Mouse (Mus musculus) erythroid progenitor cell, adult 5-6 weeks (primary cell): ENCODE data around the gene Dpp8. TPM values are rescaled to one million over a fixed set of nuclear protein-coding genes. Genes with fewer than 3 reads are reported as not detected.
A peak's percentile ranks its signal among the peaks of the same experiment; 100 is the strongest.
"Not testable (repeated sequence)": the region's sequence is repeated elsewhere in the genome, so short reads cannot be mapped to it uniquely, and the experiment has no call there.

ENCODE experiments used
- ATAC-seq: replicated peaks from 2 replicates; pipeline ENCODE4 v1.8.0; 2016; ENCODE audit warnings: moderate number of reproducible peaks, mild to moderate bottlenecking, moderate TSS enrichment, inconsistent platforms; ENCODE audit not compliant: poor library complexity, low FRiP score, severe bottlenecking
- total RNA-seq, 2 experiments: library from RNA; stranded (forward) in 1 of 2; stranded (reverse) in 1 of 2; fragments of 150-400 nt in 1 of 2; fragments of 186-747, 209-891 nt in 1 of 2; gene quantifications; 2 replicates each; pipeline versions ENCODE4 v1.2.3 to v1.2.4; 2015 to 2017; ENCODE audit warnings: low replicate concordance in 2 of 2

The Dpp8 gene
- total RNA-seq, 2 experiments from 2014 or later = 82.6 to 110 TPM

DNA sequence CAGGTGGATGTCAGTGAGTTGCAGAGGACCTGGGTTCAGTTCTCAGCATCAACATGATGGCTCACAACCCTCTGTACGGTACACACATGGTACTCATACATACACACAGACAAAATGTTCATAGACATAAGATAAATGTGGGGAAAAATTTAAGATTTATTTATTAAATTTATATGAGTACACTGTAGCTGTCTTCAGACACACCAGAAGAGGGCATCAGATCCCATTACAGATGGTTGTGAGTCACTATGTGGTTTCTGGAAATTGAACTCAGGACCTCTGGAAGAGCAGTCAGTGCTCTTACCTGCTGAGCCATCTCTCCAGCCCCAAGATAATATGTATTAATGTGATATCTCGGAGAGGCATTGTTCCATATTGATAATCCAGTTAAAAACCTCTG, 47.9 kb downstream of the Dpp8 start:
- not testable (repeated sequence) for ATAC-seq

DNA sequence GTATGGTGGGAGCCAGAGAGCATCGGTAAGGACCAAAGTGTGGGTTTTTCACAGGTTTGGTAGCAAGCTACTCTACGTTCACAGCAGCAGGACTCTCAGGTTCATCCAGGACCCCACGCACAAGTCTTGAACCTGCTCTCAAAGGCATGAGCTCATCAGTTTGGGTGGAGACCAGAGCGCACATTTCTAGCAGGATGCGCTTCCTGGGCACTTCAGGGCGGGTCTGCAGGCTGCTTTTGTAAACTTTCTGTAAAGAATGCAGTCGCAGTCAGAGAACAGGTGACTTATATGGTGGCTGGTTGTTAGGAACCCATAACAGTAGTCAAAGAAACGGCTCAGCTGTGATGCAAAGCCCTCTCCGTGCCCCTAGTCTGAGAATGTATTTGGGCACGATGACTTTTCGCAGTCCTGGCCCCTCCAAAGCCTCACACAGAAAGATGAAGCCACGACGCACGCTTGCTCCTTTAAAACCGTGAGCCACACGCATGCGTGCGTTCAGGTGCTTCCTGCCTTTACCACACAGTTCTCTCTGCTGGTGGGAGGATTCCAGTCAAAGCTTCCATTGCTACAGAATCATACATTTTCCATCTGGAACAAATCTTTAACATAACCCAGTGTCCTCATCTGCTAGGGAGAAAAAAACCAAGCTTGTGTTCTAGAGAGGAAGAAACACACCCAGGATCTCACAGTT, 51.0 kb downstream of the Dpp8 start:
- ATAC-seq = no peak

DNA sequence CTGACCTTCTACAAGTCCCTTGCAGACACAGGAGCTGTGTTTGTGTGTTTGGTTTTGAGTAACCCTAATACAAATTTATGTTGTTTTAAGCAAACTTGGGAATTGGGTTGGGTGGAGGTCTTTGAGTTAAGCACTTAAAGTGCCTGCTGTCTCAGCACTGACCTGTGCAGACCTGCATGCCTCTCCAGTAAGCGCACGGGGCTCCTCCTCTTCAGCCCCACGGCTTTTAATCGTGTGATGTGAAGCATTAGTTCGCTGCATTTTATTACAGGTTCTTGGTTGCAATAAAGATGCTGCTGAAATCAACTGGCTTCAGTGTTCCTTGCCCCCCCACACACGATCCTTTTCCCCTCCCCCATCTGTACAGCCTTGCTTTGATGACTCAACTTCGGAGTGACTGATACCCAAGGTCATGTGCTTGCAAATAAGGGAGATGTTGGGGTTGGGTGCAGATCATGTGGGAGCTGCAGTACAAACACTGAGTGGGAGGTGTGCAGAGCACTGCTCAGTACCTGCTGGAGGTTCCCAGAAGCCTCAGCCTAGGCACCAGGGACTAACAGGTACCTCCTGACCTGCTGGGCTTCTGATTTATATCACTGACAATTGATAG, 52.1 kb downstream of the Dpp8 start:
- ATAC-seq = no peak

DNA sequence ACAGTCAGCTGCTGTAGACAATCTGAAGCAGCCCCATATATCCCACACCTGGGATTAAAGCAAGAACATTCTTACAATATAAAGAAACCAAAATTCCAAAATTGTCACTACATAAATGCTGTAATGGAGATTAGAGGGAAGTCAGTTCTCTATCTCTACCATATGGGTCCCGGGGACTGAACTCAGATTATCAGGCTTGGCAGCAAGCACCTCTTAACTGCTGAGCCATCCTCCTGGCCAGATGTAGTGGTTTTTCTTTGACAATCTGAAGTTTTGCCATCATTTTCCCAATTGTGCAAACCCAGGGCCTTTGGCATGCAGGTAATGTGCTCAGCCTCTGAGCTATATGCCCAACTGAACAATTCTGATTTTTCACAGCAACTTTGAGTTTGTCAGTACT, 53.1 kb downstream of the Dpp8 start:
- ATAC-seq = no peak

DNA sequence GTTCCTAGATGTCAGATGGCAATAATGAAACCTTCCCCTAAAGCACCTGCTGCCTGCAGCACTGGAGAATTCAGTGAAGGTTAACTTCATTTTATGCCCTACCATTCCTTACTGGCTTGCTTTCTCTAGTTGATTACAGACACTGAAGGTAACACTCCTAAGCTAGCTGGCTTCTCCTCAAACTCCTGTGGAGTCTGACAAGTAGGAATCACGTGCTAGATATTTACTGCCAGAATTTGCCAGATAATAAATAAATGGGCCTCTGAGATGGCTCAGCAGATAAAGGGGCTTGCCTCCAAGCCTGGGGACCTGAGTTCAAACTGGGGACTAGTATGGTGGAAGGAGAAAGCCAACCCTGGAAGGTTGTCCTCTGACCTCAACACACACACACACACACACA, 54.6 kb downstream of the Dpp8 start:
- ATAC-seq = no peak

DNA sequence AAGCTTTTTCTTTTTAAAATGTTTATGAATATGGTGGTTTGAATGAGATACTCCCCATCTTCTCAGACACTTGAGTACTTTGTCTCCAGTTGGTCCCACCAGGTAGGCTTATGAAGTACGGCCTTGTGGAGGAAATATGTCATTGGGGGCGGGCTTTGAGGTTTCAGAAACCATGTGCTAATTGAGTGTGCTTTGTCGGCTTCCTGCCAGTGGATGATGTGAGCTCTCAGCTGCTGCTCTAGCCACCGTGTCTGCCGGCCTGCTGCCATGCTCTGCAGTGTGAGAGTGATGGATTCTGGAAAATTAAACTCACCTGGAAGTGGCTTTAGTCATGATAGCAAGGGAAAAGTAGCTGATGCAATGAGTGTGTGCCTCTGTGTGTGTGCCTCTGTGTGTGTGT, 55.3 kb downstream of the Dpp8 start:
- ATAC-seq = no peak

DNA sequence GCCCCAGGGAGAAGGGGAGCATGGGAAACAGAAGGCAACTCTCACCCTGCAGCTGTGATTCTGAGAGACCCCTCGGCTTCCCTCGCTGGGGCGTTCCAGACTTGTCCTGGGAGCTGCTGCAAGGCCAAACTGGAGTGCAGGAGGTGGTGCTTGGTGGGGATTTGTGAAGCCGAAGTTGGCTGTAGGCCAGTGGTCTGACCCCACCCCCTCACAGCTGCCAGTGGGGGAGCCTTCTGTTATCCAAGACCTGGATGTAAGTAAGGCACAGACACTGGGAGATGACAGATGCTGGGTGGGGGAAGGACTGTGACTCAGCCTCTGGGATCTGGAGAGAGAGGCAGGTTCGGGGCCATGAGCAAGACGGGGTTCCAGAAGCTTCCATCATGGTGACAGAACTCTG, 62.0 kb downstream of the Dpp8 start:
- ATAC-seq = no peak

DNA sequence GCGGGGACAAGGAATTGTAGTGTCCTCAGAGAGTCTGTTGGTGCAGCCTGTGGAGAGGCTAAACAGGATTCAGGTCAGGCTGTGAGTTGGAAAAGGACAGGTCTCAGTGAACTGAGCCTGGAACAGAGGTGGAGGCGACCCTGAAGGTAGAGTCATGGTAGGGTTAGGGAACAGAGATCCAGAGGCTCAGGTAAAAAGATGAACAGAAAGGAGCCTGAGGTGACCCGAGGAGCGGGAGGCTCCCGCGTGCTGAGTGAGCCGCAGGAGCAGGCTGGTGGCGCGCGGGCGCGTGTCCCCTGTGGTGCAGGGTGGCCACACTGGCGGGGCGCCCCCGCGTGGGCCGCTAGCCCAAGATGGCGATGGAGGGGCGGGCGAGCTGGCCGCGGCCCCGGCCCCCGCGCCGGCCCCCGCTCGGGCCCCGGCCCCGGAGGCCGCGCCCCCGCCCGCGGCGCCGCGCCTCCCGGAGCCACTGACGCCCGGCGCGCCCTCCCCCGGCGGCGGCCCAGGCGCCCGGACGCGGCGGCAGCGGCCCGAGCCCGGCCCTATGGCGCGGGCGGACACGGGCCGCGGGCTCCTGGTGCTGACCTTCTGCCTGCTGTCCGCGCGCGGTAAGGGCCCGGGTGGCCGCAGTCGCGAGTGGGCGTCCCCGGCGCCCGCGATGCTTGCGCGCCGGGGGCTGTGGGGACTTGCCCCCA, 68.9 kb downstream of the Dpp8 start, which contains the start of gene Igdcc4:
Gene Igdcc4 (plus strand): TSS at position 496 of the 695 bp plus-strand sequence.
- ATAC-seq = no peak

DNA sequence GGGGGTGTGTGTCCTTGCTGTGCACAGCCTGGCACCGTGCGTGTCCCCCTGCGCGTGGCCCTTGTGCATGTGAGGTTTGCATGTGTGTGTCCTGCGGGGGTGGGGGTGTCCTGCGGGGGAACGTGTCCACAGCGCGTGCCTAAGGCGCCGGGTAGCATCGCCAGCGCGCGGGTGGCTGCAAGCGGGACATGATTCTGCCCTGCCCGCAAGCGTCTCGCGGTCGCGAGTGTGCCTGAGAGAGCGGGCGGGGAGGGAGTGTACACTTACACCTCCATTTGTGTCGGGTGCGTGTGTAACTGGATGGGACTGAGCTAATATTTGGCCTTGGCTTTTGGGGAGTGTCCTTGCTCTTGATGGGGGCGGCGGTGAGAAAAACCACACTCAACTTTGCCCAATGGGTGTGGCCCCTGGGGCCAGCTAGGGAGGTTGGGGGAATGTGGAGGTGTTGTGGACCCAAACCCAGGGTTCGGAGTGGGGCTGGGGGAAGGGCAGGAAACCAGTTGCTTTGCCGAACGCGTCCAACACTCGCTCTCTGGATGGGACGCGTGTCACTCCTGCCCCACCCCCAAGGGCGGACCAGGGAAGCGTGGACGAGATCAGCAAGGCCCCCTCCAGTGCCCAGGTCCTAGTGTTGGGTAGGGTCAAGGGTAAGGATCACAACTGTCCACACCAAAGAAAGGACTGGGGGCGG, 69.6 kb downstream of the Dpp8 start:
- no peak for ATAC-seq

DNA sequence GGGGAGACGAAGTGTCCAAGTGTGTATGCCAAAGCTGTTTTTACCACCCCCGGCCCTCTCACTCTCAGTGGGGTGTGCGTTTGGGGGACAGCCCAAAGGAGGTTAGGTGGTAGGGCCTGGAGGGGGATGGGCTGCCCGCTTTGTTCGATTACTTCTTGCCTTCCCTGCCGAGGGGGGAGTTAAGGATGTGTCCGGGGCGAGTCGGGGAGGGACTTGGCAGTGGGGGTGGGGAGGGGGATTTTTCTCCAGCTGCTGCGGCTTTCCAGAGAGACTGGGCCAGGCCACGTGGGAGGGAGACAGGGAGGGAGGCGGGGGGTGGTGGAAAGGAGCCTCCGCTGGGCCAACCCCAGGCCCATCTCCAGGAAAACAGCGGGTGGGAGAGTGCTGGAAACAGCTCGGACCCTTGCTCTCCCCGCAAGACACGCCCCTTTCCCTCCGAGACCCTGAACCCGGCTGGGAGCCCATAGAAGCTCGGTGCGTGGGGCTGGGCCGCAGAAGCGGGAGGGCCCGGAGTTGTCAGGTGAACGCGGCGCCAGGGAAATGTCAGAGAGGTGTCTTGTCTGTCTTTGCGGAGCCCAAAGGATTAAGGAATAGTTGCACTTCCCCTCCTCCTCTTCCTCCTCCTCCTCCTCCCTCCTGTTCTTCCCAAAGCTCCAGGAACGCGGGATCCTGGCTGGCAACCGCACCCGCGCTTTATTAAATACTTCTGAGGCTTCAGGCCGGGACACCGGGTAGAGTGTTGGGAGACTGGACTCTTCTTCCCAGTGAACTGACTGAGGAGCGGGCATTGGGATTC, 70.4 kb downstream of the Dpp8 start:
- ATAC-seq = no peak

DNA sequence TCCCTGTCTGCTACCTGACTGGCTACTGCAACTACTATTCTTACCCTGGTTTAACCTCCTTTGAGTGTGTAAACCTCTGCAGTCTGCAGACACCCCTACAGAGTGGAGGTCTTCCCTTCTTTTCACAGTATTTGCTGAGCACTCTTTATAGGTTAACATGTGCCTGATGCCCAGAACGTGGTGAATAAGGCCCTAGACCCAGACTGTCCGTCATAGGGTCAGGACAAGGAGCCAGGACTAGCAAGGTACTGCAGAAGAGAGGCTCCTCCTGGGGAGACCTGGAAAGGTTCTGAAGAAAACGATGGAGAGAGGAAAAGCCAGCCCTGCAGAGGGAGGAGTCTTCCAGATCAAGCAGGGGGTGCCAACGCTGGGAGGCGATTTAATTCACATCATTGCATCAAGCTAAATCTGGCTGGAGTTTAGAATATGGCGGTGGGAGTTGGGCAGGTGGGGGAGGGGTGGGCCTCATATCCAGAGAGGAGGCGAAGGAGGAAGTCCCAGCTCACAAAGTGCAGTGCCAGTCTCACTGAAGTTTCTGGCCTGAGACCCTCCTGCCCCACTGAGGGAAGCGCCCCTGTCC, 71.0 kb downstream of the Dpp8 start:
- no peak for ATAC-seq

DNA sequence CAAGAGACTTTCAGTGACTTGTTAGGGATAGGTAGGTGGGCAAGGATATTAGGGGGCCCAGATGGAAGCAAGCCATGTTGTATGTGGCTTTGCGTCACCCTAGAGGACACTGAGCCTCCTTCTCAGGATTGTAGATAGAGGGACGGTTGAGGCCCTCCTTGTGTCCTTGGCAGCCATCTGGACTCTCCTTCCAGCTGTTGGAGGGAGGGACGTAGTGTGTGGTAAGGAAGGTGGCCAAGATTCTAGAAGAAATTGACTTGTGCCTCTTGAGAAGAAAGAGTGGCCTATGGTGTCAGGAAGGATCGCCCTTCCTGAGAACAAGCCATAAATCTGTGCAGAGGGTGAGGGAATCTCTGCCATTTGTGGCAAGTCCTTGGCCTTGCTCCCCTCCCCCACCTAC, 74.6 kb downstream of the Dpp8 start:
- no peak for ATAC-seq

DNA sequence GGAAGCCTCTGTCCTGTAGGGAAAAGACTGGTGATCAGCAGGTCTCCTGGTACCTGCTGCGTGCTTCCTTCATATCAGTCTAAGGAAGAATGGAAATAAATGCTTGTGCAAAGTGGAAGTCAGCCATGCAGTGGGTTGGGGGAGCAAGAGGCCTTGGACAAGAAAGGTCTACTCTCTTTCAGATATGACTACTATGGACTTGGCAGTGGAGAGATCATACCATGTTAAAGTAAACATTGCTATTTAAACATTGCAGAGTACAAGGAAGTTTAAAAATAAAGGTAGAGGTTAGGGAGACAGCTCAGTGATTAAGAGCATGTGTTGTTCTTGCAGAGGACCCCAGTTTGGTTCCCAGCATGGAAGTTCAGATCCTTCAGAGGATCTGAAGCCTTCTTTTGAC, 75.7 kb downstream of the Dpp8 start:
- ATAC-seq = no peak

DNA sequence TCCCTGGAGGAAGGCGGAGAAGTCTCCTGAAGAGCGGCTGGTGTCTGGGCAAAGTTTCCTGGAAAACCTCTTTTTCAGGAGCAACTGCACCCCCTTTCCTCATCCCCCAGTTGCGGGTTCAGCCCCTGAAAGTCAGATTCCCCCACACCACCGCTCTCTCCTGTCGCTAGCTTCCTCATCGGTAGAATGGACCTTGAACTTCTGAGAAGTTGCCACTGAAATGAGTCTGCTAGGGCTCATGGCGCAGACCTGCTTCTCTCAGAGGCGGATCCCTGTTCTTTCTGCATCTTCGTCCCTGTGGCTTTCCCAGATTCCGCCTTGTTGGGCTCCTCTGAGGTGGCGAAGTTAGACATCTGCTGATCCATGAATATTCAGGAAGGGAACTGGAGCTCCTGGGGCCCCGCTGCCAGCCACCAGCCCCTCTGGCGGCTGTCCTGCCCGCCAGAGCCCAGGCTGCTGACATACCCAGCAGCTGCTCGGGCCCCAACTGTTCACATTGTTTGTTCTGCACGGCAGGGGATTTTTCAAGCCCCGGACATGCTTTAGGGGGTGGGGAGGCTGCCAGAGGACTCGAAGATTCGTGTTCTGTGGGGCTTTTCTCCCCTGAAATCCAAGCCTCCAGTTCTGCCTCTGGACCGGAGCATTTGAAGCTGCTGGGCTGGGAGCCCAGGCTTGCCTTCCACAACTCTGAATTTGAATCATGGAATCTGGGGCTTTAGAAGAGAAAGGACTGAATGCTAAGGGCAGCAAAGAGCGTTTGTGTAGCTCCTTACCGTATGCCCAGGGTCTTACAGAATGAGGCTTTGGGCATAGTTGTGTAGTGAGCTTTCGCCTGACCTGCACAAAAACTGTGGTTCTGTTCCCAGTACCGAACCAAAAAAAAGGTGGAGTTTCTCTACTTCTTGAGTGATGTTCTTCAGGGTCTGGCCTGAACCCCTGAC, 77.2 kb downstream of the Dpp8 start:
- ATAC-seq = no peak

DNA sequence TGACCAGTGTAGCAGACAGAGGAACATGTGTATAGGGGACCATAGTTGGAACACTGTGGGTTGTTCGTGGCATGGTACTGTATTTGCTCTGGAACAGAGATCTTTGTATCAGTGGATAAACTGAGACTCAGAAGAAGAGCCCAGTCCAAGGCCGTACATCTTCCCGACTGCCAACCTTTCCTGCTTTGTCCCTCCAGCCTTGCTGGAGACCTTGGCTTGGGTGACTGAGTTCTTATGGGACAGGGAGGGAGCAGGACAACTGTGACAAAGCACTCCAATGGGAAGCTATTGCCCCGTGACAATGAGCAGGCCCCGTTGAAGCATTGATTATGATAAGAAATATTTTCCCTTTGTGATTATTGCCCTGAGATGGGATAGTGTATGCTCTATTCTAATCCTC, 79.5 kb downstream of the Dpp8 start:
- no peak for ATAC-seq

DNA sequence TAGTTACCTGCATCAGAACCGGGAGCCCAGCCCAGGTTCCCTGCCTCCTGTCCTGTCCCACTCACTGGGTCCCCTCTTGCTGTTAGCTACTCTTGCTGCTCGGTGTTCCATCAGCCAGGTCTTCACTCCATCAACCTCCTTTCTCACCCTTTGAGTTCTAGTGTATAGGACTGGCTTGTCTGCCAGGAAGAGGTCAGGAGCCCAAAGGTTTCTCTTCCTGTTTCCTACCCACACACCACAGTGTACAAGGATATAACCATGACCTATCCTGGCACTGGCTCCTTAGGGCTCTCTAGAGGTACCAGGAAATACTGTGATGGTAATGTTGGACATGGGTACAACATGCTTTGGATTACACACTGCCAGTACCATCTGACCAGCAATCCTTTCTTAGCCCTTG, 81.5 kb downstream of the Dpp8 start:
- ATAC-seq = 0 out of 2 replicates have a peak, but pooled peaks have one; percentile 17

DNA sequence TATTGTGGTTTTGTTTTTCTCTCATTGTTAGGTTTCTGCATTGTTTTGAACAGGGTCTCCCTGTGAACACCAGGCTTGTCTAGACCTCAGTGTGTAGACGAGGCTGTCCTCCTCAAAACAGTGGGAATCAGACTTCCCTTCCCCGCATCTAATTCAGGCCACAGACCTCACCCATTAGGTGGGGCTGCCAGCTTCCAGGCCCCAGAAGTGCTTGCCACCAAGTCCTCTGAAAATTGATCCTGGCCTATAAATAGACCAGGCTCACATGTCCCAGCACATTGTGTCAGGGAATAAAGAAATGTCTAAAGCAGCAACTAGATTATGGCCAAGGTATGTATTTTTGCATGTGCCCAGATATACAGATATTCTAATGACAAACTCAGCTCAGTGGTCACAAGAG, 83.7 kb downstream of the Dpp8 start:
- no peak for ATAC-seq

DNA sequence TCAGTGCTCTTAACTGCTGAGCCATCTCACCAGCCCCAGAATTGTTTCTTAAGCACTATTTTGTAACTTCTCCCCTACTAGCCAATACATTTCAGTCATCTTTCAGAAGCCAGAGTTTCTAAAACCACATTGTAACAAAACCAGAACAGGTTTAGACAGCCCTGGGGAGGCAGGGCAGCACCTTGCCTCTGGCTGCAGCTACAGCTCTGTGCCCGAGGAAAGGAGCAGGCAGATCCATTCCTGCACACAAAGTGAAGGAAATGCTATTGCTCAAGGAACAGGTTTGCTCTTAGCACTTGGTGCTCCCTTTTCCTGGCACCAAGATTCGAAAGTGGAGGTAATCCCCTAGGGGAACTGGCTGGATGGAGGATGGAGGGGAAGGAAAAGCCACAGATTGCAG, 85.3 kb downstream of the Dpp8 start:
- ATAC-seq = no peak
